Mouse (Mus musculus) stomach, embryonic 15.5 days (tissue): ENCODE data around the gene Tctex1d2. TPM values are rescaled to one million over a fixed set of nuclear protein-coding genes. Genes with fewer than 3 reads are reported as not detected.

Experiments used
- ATAC-seq: fragments of 200-750 bp; cut with Nextera tagmentation; 2 replicates; pipeline ENCODE4 v1.8.0; 2017; ENCODE audit warnings: low read depth, moderate number of reproducible peaks, moderate TSS enrichment; ENCODE audit not compliant: insufficient read depth, low FRiP score
- H3K27ac ChIP-seq: fragments of 300-500 bp; sonication (generic); 2 replicates; pipeline ENCODE4 v1.5.1; 2015; ENCODE audit warnings: mild to moderate bottlenecking, inconsistent platforms
- H3K27me3 ChIP-seq: fragments of 300-500 bp; sonication (generic); replicated peaks from 2 replicates; pipeline ENCODE4 v1.6.1; 2015; ENCODE audit warnings: inconsistent platforms
- H3K36me3 ChIP-seq: fragments of 300-500 bp; sonication (generic); 2 replicates; pipeline ENCODE4 v1.6.1; 2015; ENCODE audit warnings: inconsistent platforms
- H3K4me1 ChIP-seq: fragments of 300-500 bp; sonication (generic); 2 replicates; pipeline ENCODE4 v1.6.1; 2015; ENCODE audit warnings: inconsistent platforms
- H3K4me2 ChIP-seq: fragments of 300-500 bp; sonication (generic); 2 replicates; pipeline ENCODE4 v1.6.1; 2015; ENCODE audit warnings: mild to moderate bottlenecking, inconsistent platforms
- H3K4me3 ChIP-seq: fragments of 300-500 bp; sonication (generic); replicated peaks from 2 replicates; pipeline ENCODE4 v1.5.1; 2015; ENCODE audit warnings: inconsistent platforms
- H3K9ac ChIP-seq: fragments of 300-500 bp; sonication (generic); 2 replicates; pipeline ENCODE4 v1.6.1; 2015; ENCODE audit warnings: inconsistent platforms
- H3K9me3 ChIP-seq: fragments of 300-500 bp; sonication (generic); 2 replicates; pipeline ENCODE4 v1.6.1; 2016; ENCODE audit warnings: inconsistent platforms
- WGBS: fragments of 180-500 bp; shearing (Covaris S2); methylation state at CpG from one replicate; pipeline ENCODE4 v1.1.7; 2015; 5-methylcytosine and 5-hydroxymethylcytosine counted together
- polyA plus RNA-seq: library from polyadenylated mRNA; unstranded; fragments of >200 nt; fragmentation: Nextera tagmentation; extraction: Ambion mirVana; gene quantifications from 2 replicates; pipeline ENCODE4 v1.2.1, GENCODE M21; 2015

Gene Tctex1d2
- polyA plus RNA-seq = 27.4 and 27.5 TPM in 2 replicates

GRCm38 (mm10) chr16:32419517-32420483 is at the start of gene Tctex1d2:
Gene Tctex1d2, plus strand, starts transcription at chr16:32419702.
- H3K27me3 ChIP-seq = no peaks in the 10 kb centered on the region
- under 1% methylated on average over 45 of the region's 45 CpGs for WGBS
- H3K36me3 ChIP-seq = no peaks in the 10 kb centered on the region
- peak within 1 kb of the TSS; percentile 42; the same call in 1 of the 2 replicates for H3K9ac ChIP-seq
- no peaks in the 10 kb centered on the region; the same call in 1 of the 2 replicates for H3K4me1 ChIP-seq
- peak within 1 kb of the TSS; percentile 91 for H3K27ac ChIP-seq
- peak within 1 kb of the TSS; percentile 64 for H3K4me3 ChIP-seq
- H3K4me2 ChIP-seq = peak within 1 kb of the TSS; percentile 72
- peak; percentile 96 for ATAC-seq
- H3K9me3 ChIP-seq = no peaks in the 10 kb centered on the region

DNA sequence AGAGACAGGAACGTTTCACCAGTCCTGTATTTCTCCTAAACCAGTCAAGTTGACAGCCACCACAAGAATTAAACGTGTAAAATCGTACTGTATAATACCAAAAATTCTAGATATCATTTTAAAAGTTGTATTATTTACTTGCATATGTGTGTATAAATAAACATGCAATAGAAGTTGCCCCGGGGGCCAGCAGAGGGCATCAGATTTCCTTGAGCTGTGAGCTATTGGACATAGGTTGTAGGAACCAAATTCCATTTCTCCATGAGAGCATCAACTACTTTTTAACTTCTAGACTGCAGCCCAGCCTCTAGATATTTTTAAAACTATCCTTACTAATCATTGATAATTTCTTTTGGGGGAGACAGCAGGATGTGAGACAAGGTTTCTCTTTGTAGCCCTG is 48.2 kb upstream of the Tctex1d2 start:
- no peak overlapping the region for H3K27ac ChIP-seq
- H3K36me3 ChIP-seq = peaks cover 18% of the 10 kb centered on the region
- no peaks in the 10 kb centered on the region for H3K9me3 ChIP-seq
- WGBS = 91% methylated on average over 4 of the region's 4 CpGs
- no peak overlapping the region for H3K4me3 ChIP-seq
- no peaks in the 10 kb centered on the region for H3K27me3 ChIP-seq
- no peak for ATAC-seq
- H3K4me2 ChIP-seq = no peak overlapping the region
- no peak overlapping the region for H3K9ac ChIP-seq
- no peaks in the 10 kb centered on the region for H3K4me1 ChIP-seq

DNA sequence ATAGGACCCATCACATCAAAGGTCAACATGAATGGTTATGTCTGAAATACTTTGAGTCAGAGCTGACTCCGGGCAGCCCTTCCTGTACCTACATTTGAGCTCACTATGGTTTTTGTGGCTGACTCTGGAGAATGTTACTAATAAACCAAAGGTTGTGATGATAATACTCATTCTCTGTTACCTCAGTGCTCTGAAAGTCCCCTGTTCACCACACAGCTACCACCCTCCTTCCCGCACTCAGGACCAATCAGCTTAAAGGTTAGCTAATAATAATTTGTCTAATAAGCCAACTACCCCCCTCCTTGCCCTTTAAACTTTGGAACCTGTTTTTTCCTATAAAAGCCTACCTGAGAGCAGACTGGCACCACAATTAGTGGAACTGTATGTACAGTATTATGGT is 39.9 kb upstream of the Tctex1d2 start:
- Histone ChIP-seq H3K27me3 (no peaks in the 10 kb centered on the region), H3K27ac (no peak overlapping the region), H3K9me3 (no peaks in the 10 kb centered on the region), H3K4me1 (no peaks in the 10 kb centered on the region), H3K36me3 (peaks cover 43% of the 10 kb centered on the region), H3K4me2 (no peak overlapping the region), H3K9ac (no peak overlapping the region), H3K4me3 (no peak overlapping the region)
- 93% methylated on average over 2 of the region's 2 CpGs for WGBS
- no peak for ATAC-seq

- Histone ChIP-seq H3K4me2 (no peak overlapping the region), H3K9me3 (no peaks in the 10 kb centered on the region), H3K4me3 (no peak overlapping the region), H3K27ac (no peak overlapping the region), H3K9ac (no peak overlapping the region), H3K27me3 (no peaks in the 10 kb centered on the region), H3K4me1 (no peaks in the 10 kb centered on the region), H3K36me3 (peaks cover 28% of the 10 kb centered on the region)
- ATAC-seq = no peak
These were observed 36.6 kb upstream of the Tctex1d2 start for GRCm38 (mm10) chr16:32382901-32383300.

GRCm38 (mm10) chr16:32384885-32385284 is 34.6 kb upstream of the Tctex1d2 start:
- H3K4me2 ChIP-seq = no peak overlapping the region
- no peak overlapping the region for H3K4me3 ChIP-seq
- 73% methylated on average over 2 of the region's 2 CpGs for WGBS
- peaks cover 15% of the 10 kb centered on the region for H3K36me3 ChIP-seq
- no peaks in the 10 kb centered on the region for H3K4me1 ChIP-seq
- H3K9me3 ChIP-seq = no peaks in the 10 kb centered on the region
- no peak for ATAC-seq
- no peak overlapping the region for H3K9ac ChIP-seq
- H3K27me3 ChIP-seq = no peaks in the 10 kb centered on the region
- no peak overlapping the region for H3K27ac ChIP-seq

DNA sequence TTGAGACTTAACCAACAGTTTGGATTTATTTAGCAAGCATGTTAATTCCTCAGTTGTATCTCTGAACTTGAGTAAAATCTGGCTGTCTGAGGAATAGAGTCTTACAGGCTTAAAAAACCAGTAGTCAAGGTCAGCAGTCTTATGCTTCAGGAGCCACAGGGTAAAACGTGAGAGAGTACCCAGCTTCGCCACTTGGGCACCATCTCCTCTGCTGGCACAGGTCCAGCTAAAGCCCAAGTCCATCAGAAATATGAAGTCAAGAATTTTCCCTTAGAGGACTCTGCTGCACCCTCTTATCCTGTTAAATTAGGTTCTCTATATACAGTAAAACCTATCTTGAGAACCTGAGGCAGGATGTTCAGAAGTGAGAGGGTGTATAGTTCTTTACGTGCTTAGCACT is 32.7 kb upstream of the Tctex1d2 start:
- H3K4me2 ChIP-seq = no peak overlapping the region
- no peak overlapping the region for H3K9ac ChIP-seq
- no peaks in the 10 kb centered on the region for H3K4me1 ChIP-seq
- no peak overlapping the region for H3K4me3 ChIP-seq
- no peaks in the 10 kb centered on the region for H3K9me3 ChIP-seq
- H3K36me3 ChIP-seq = peaks cover 10% of the 10 kb centered on the region
- no peaks in the 10 kb centered on the region for H3K27me3 ChIP-seq
- 88% methylated on average over 3 of the region's 3 CpGs for WGBS
- ATAC-seq = no peak
- no peak overlapping the region for H3K27ac ChIP-seq

DNA sequence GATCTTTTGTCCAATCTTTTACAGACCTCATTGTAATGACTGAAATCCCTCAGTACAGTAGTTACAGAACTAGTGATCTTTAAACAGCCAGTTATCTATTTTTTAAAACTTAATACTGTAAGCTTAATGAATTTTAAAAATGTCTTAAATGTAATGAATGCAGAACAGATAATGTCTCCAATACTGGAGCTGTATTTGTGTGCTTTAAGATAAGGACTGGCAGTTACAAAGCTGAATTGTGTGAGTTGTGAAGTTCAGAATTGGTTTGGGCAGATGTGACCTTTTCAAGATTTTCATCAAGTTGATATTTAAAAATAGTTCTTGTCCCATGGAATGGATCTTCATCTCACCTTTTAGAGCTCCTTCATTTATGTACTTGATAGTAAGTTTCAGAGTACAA is 30.5 kb upstream of the Tctex1d2 start:
- Histone ChIP-seq H3K36me3 (peaks cover 10% of the 10 kb centered on the region; the same call in 1 of the 2 replicates), H3K27me3 (no peaks in the 10 kb centered on the region), H3K27ac (no peak overlapping the region), H3K4me3 (no peak overlapping the region), H3K4me1 (no peaks in the 10 kb centered on the region), H3K4me2 (no peak overlapping the region), H3K9me3 (no peaks in the 10 kb centered on the region), H3K9ac (no peak overlapping the region)
- no peak for ATAC-seq

DNA sequence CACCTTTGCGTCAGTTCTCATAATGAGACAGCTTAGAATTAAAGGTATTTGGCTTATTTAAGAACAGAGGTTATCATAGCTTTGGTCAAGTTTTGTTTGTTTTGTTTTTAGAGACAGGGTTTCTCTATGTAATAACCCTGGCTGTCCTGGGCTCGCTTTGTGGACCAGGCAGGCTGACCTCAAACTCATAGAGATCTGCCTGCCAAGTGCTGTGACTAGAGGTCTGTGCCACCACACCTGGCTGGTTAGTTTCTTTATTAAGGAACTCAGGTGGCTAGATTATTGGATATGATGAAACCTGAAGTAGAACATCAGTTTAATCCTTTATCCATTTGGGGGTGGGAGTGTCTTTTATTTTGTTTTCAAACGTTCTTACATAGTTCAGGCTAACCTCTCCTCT is 29.7 kb upstream of the Tctex1d2 start:
- Histone ChIP-seq H3K9ac (no peak overlapping the region), H3K36me3 (peaks cover 8% of the 10 kb centered on the region; the same call in 1 of the 2 replicates), H3K27ac (no peak overlapping the region), H3K27me3 (no peaks in the 10 kb centered on the region), H3K4me3 (no peak overlapping the region), H3K4me2 (no peak overlapping the region), H3K9me3 (no peaks in the 10 kb centered on the region), H3K4me1 (no peaks in the 10 kb centered on the region)
- WGBS = 74% methylated on average over 3 of the region's 3 CpGs
- ATAC-seq = no peak

DNA sequence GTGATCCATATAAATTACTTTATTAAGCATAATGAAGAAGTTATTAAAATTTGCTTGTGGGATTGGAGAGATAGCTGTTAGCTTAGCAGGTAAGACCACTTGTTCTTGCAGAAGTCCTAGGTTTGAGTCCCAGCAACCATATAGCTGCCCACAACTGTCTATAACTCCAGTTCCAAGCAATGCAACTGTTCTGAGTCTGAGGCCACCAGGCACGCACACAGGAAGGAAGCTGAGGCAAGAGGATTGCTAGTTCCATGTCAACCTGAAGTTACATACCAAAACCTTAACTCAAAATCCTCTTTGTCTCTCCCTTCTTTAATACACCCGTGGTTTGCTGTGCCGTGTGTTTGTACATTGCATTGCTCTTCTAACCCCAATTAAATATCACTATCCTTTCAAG is 28.6 kb upstream of the Tctex1d2 start:
- Histone ChIP-seq H3K27me3 (no peaks in the 10 kb centered on the region), H3K4me1 (no peaks in the 10 kb centered on the region), H3K9me3 (no peaks in the 10 kb centered on the region), H3K27ac (no peak overlapping the region), H3K36me3 (0 out of 2 replicates have a peak, but pooled peaks cover 5% of the 10 kb centered on the region), H3K9ac (no peak overlapping the region), H3K4me2 (no peak overlapping the region), H3K4me3 (no peak overlapping the region)
- WGBS = 87% methylated on average over 3 of the region's 3 CpGs
- no peak for ATAC-seq

- 58% methylated on average over 6 of the region's 6 CpGs for WGBS
- H3K9ac ChIP-seq = no peak overlapping the region
These were observed 23.6 kb upstream of the Tctex1d2 start for GRCm38 (mm10) chr16:32395679-32396540.

GRCm38 (mm10) chr16:32396541-32396835 is 23.0 kb upstream of the Tctex1d2 start:
- WGBS = 53% methylated on average over 3 of the region's 3 CpGs
- no peak overlapping the region for H3K4me2 ChIP-seq
- H3K4me1 ChIP-seq = no peaks in the 10 kb centered on the region
- no peak for ATAC-seq
- H3K9me3 ChIP-seq = no peaks in the 10 kb centered on the region
- H3K27me3 ChIP-seq = no peaks in the 10 kb centered on the region
- 0 out of 2 replicates have a peak, but pooled peaks cover 3% of the 10 kb centered on the region for H3K36me3 ChIP-seq
- no peak overlapping the region for H3K9ac ChIP-seq
- H3K27ac ChIP-seq = peak overlapping the region; percentile 51; the same call in 1 of the 2 replicates
- H3K4me3 ChIP-seq = no peak overlapping the region

More at GRCm38 (mm10) chr16:32395679-32396540, 23.6 kb upstream of the Tctex1d2 start:
- Histone ChIP-seq H3K9me3 (no peaks in the 10 kb centered on the region), H3K4me2 (no peak overlapping the region), H3K27me3 (no peaks in the 10 kb centered on the region), H3K4me3 (no peak overlapping the region), H3K4me1 (no peaks in the 10 kb centered on the region), H3K36me3 (0 out of 2 replicates have a peak, but pooled peaks cover 4% of the 10 kb centered on the region), H3K27ac (no peak overlapping the region; the same call in 1 of the 2 replicates)
- ATAC-seq = no peak

DNA sequence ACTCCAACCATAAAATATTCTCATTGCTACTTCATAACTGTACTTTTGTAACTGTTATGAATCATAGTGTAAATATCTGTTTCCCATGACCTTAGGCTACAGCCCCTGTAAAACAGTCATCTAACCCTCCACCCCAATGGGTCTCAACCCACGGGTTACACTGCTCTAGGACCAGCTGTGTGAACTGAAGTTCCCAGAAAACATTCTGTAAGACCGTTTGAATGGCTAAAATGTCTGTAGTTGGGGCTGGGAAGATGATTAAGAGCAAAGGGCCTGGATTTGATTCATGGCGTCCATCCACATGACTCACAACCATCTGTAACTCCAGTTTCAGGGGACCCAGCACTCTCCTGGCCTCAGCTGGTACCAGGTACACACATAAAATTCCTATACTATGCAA is 21.3 kb upstream of the Tctex1d2 start:
- no peak overlapping the region for H3K4me2 ChIP-seq
- ATAC-seq = no peak
- no peaks in the 10 kb centered on the region for H3K4me1 ChIP-seq
- no peaks in the 10 kb centered on the region for H3K27me3 ChIP-seq
- no peaks in the 10 kb centered on the region for H3K9me3 ChIP-seq
- WGBS = 74% methylated on average over 3 of the region's 3 CpGs
- no peak overlapping the region for H3K27ac ChIP-seq
- 0 out of 2 replicates have a peak, but pooled peaks cover 3% of the 10 kb centered on the region for H3K36me3 ChIP-seq
- H3K9ac ChIP-seq = no peak overlapping the region
- no peak overlapping the region for H3K4me3 ChIP-seq
